Mouse (Mus musculus): Measurements from ENCODE around the gene Zwilch.
A peak's percentile ranks its signal among the peaks of the same experiment; 100 is the strongest.
"Not testable (repeated sequence)": the region's sequence is repeated elsewhere in the genome, so short reads cannot be mapped to it uniquely, and the experiment has no call there.

The Zwilch gene

DNA sequence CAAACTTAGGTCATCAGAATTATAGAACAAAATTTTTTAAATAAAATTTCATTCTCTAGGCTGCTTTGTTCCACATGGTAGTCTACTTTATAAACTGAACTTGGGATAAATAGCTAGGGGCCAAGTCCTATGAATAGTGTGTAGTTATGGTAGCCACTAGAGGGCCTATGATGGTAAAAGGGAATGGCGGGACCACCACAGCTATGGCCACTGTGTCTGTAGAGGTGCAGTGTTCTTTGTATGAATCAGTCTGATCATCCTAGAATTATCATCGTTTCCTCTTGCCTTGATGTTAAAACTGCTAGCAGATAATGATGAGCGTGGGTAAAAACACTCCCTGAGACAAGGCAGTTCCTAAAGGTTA, 5.7 kb upstream of the Zwilch start:
- no peak for DNase-seq

GRCm38 (mm10) chr9:64175378-64175777, 2.5 kb upstream of the Zwilch start:
- no peak for DNase-seq

DNA sequence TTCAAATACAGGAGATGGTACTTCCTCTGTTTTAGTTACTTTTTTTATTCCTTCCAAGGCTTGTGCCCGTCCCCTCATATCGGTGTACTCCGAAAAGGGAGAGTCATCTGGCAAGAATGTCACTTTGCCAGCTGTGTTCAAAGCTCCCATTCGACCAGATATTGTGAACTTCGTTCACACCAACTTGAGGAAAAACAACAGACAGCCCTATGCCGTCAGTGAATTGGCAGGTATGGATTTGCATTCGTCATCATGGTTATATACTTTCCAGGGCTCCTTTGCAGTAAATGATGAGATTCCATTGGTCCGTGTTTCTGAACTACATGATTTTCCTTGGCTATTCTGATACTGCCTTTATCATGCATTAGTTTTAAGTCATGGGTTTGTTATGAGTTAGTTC, 1.9 kb upstream of the Zwilch start:
- DNase-seq, result no peak

DNA sequence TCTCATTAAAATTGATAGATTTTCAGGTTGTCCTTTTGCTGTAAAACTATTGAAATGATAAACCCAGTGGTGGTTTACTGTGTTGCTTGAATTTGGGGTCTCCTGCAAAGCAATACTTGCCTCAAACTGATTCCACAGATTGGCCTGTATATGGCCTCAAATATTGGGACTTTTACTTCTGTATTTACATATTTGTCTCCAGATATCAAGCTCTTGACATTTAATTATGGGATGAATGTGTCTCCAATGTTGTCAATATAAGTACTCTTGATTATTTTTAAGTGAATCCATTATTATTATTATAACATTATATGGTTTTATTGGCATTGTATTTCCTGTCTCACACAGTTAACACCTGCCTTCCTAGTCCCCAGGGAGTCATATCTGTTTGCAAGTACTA, 1.4 kb upstream of the Zwilch start:
- no peak for DNase-seq

DNA sequence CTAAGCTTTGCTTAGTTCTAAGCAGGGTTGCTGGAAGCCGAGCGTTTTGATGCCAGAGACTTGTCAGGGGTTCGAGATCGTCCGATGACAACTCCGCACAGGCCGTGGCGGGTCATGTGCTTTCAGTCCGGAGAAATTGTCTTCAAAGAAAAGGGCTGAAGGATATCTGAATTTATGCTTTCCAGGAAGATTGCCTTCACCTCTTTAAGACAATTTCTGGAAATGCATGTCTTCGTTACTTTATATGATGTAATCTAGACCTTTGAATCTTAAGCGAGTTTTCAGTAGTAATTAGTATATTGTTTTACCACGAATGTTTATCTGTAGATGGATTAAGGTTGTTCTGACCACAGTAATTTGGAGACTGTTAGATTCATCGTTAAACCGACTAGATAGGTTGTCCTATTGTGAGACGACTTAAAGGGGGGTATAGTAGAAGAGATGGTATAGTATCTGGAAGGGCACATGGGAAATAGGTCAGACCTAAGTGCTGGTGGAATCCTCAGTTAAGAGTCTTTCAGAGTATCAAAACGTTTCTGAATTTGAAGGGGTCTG, 839 bp upstream of the Zwilch start:
- DNase-seq, result no peak

DNA sequence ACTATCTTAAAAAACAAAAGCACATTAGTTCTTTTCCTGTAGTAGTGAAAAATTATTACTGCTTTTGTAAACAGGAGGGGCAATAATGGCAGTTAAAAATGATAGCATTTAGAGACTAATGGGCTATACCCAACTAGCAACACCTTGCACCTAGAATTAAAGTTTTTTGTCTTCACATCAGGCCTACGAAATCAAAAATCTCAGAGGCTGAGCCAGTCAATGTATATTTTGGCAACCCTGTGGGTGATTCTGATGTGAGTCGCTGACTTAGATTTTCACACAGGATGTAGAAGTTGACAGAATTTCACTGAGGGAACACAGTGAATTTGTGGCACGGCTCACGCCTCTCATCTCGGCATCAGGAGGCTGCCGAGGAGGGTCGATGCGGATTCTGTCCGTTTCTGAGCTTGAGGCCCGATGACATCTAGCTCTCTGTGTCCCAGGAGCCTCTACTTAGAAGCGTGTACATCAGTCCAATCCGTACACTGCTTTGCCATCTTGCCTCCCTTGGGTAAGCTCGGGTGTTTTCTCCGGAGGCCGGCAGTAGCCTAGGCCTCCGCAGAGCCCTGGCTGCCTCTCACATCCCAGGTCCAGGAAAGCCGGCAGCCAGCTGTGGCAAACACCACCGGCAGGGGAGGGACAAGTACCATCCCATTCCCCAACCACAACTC, 624 bp downstream of the Zwilch start:
- DNase-seq, result no peak

DNA sequence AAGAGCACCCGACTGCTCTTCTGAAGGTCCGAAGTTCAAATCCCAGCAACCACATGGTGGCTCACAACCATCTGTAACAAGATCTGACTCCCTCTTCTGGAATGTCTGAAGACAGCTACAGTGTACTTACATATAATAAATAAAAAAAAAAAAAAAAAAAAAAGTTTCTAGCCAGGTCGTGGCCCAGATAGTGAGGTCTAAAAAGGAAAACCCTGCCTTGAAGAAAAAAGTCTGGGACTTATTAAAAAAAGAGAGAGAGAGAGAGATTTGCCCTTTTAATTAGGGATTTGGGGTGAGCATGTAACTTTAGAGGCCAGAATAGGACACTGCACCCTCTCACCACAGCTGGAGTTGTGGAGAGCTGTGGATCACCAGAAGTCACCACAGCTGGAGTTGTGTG, 2.9 kb downstream of the Zwilch start:
- not testable (repeated sequence) for DNase-seq

DNA sequence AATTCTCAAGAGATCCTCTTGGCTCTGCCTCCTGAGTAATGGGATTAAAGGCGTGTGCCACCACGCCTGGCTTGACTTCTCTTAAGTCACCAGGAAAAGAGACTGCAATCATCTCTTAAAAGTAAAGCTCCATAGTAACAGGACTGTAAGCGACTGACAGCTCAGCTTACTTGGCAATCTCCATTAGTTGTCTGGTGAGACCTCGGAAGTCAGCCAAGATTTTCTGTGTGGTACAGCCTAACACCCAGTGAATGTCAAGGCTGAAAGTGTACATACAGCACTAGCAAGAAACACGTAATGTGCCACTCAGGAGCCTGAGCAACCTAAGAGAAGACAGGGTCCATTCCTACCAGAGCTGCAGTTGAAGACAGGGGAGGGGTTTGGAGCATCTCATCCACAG, 12.4 kb downstream of the Zwilch start:
- no peak for DNase-seq

GRCm38 (mm10) chr9:64156641-64157040, 16.3 kb downstream of the Zwilch start:
- no peak for DNase-seq

GRCm38 (mm10) chr9:64139879-64140278, 33.0 kb downstream of the Zwilch start:
- DNase-seq, result no peak

GRCm38 (mm10) chr9:64138896-64139295, 34.0 kb downstream of the Zwilch start:
- peak; percentile 10 for DNase-seq

DNA sequence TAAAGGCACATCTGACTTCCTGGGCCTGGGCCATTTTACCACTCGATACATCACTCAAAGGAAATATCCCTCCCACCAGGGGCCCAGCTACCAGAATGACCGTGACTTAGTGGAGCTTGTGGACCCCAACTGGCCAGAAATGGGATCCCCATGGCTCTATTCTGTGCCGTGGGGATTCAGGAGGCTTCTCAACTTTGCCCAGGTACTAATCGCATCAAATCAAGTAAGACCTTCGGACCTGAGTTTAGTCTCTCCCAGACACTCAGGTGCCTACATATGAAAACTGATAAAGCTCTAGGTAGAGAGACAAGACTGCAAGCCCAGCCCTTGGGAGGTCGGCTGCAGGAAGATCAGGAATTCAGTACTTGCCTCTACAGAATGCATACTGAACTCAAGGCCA, 41.3 kb downstream of the Zwilch start:
- no peak for DNase-seq

DNA sequence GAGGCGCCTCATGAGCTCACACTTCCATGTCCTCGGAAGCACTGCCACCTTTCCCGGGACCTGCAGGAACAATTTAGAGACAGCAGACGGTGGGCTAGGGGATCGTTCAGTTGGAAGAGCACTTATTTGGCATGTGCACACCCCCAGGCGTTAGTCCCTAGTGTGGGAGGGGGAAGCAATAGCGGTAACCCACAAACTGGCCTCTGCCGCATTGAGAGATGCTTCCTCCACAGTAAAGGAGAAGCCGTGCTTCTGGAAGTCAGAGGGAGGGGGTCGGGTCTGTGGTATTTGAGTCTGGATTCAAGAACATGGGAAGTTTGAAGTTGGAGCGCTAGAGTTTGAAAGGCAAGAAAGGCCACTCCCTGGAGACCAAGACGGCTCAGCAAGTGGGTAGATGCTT, 46.8 kb downstream of the Zwilch start:
- DNase-seq, result no peak

DNA sequence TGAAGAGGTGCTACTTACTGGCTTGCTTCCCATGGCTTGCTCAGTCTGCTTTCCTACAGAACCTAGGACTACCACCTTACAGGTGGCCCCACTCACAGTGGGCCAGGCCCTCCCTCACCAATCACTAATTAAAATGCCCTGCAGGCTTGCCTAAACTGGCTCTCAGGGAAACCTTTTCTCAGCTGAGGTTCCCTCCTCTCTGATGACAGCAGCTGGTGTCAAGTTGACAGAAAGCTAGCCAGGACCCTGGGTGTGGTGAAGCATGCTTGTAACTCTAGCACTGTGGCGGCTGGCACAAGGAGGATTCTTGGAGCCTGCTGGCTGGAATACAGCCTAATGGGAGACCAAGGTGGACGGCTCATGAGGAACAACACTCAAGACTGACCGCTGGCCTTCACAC, 47.6 kb downstream of the Zwilch start:
- DNase-seq, result no peak

- DNase-seq, result not testable (repeated sequence)
Observed at GRCm38 (mm10) chr9:64124846-64125245, 48.1 kb downstream of the Zwilch start.

DNA sequence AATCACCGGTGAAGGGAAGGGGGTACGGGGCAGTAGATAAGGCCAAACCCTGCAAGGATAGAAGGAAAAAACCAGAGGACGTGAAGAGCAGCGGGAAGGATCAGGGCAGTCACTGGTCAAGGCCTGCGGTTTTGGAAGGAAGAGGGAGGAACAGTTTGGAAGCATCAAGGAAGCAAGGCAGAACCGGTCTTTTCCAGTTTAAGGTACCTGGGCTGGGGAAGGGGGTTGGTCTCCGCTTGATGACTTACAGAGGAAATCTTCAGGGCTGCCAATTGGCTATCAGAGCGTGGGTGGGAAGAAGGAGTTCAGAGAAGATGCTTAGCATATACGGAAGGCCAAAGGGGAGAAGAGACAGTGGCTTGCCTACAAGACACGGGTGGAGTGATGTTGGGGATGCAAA, 50.3 kb downstream of the Zwilch start:
- DNase-seq, result no peak

- no peak for DNase-seq
Observed at GRCm38 (mm10) chr9:64120584-64121277, 52.2 kb downstream of the Zwilch start.

GRCm38 (mm10) chr9:64119898-64120297, 53.0 kb downstream of the Zwilch start:
- no peak for DNase-seq

DNA sequence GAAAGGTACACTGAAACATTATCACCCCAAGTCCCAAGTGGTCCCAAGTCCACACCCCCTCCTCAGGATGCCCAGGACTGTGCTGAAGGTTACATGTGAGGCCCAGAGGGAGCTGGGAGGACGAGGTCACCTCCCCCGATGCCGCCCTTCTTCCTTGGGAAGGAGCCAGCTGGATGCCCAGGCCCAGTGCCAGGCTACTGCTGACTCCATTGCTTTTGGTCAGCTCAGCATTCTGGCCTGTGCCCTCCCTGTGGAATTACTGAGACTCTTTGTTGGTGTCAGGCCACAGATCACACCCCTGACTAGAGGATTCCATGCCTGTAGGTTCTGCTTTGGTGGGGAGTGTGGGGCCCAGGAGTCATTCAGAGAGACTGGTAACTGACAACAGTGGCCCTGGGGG, 56.0 kb downstream of the Zwilch start, which contains the start of gene Lctl:
TSS of gene Lctl (plus strand) at position 272 of the 400 bp plus-strand sequence.
- no peak for DNase-seq

DNA sequence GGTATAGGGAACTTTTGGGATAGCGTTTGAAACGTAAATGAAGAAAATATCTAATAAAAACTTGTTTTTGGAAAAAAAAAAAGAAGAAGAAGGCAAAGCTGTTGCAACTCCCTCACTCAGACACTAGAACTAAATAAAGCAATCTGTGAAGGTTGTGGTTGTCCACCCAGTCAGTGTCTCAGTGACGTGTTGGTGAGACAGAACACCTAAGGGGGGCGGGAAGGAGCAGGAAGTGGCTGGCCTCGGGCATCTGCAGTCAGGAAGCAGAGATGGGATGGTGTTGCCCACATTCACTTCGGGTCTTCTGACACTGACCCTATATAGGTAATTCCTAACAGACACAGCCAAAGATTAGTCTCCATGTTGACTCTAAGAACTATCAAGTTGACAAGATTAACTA, 57.1 kb downstream of the Zwilch start:
- no peak for DNase-seq

DNA sequence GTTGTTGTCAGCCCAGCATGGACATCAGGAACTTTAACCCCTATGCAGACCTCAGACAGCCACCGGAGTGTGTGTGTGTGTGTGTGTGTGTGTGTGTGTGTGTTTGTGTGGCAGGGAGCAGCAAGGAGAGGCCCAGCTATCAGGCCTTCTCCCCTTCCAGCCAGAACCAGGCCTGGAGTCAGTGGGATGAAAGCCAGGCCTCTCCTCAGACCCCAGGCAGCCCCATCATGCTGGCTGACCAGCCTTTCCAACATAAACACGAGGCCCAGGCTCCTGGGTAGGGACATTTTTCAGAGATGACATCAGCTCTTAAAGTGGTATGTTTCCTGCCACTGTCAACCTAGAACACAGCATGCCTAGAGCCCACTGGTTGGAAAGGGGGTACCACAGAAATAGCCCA, 58.3 kb downstream of the Zwilch start:
- no peak for DNase-seq

- no peak for DNase-seq
Observed at GRCm38 (mm10) chr9:64110502-64110901, 62.4 kb downstream of the Zwilch start.

GRCm38 (mm10) chr9:64105301-64105700, 67.6 kb downstream of the Zwilch start:
- no peak for DNase-seq

DNA sequence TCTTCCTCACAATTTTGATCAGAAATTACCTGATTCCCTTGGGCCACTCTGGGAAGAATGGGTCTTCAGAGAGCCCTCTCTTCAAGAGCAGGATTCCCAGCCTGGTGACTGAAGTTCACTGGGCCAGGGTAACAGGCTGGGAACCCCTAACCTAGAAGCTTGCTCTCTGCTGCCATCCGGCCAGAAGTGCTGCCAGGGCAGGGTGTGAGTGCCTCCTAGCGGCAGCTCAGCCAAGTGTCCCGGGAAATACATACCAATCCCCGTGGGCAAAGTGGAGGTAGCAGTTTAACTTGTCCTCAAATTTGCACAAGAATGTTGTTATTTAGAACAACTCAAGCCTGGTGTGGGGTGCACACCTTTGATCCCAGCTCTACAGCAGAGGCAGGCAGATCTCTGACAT, 72.5 kb downstream of the Zwilch start:
- DNase-seq, result peak; percentile 16

DNA sequence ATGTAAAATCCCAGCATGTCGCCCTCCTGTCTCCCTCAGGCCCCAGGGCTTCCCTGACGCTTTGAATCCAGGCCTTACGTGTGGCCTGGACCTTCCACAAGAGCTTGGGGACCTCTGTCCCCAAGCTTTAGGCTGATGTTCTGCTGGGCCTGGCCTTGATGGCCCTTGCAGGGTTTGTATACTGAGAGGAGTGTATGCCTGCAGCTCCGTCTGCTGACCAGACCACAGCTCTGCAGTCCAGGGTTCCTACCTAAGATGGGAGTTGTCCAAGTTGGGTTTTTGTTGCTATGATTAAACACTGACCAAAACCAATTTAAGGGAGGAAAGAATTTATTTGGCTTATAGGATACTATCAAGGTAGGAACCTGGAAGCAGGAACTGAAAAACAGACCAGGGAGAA, 74.6 kb downstream of the Zwilch start:
- DNase-seq, result no peak

All from cerebellum, adult 9-11 months (tissue).